Mouse (Mus musculus): ENCODE measurements at regions not wholly inside any gene's neighbourhood (a gene's known extent, or its start where the extent isn't known, plus 50 kb on each side); places are given as distances from the start of the nearest gene placed in this dataset.

DNA sequence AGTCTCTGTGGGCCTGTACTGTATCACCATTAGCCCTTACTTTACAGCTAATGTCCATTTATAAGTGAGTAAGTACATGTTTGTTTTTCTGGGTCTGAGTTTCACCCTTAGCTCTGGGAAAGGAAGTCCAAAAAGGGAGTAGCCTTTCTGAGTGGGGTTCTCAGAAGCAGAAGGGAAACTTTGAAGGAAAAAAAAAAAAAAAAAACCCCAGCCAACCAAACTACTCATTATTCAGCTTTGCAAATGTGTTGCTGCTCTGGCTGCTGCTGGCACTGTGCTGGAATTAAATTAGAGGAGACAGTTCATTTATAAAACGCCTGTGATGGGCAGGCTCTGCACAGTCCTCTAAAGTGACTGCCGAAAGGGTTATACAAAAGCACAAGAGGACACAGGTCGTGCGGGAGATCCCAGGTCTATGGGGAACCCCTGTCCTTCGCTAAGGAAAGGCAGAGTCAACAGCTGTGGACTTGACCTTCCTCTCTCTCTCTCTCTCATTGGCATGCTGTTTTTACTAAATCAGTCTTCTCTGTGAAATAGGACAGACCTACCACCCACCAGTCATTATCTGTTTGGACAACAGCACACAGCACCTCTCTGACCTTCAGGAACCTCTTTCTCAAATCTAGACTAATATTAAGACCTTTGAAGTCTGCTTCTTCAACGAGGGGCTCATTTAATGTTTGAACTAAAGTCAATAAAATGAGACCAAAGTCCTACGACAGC, 165.4 kb downstream of the Cd47 start:
- H3K27me3 ChIP-seq (ENCODE audit: control insufficient read depth, insufficient read depth, low read length) = no peaks in the 10 kb centered on the region
- no peak overlapping the region for H3K4me3 ChIP-seq (ENCODE audit: control insufficient read depth, low read depth, low read length)
- no peaks in the 10 kb centered on the region for H3K4me1 ChIP-seq (ENCODE audit: control insufficient read depth, insufficient read depth, low read length)
- no peaks in the 10 kb centered on the region for H3K36me3 ChIP-seq (ENCODE audit: control insufficient read depth, insufficient read depth, low read length)
- TF ChIP-seq CTCF (IDR thresholded peaks at IDR 0.05; ENCODE audit: control insufficient read depth, insufficient read depth, insufficient replicate concordance, low read depth, low read length) = no peak
- no peak for TF ChIP-seq POLR2A (IDR thresholded peaks at IDR 0.05; ENCODE audit: control insufficient read depth, low read depth, low read length)
- H3K27ac ChIP-seq (ENCODE audit: control insufficient read depth, insufficient read depth, low read depth, low read length) = no peak overlapping the region

DNA sequence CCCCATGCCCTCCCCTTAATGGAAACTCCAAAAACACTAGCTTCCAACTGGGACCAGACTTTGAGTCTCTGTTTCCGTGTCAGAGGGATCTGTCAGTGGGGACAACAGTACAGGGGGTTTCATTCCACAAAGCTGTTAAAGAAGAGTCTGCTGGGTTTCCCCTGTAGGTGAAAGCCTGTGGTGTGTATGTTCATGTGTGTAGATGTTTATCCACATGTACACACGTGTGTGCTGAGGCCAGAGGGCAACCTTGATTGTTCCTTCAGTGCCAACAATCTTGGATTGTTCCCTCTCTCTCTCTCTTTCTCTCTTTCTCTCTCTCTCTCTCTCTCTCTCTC, 165.9 kb downstream of the Cd47 start:
- no peaks in the 10 kb centered on the region for H3K36me3 ChIP-seq (ENCODE audit: control insufficient read depth, insufficient read depth, low read length)
- no peak overlapping the region for H3K4me3 ChIP-seq (ENCODE audit: control insufficient read depth, low read depth, low read length)
- H3K4me1 ChIP-seq (ENCODE audit: control insufficient read depth, insufficient read depth, low read length) = no peaks in the 10 kb centered on the region
- TF ChIP-seq POLR2A (IDR thresholded peaks at IDR 0.05; ENCODE audit: control insufficient read depth, low read depth, low read length) (no peak), CTCF (IDR thresholded peaks at IDR 0.05; ENCODE audit: control insufficient read depth, insufficient read depth, insufficient replicate concordance, low read depth, low read length) (no peak)
- no peaks in the 10 kb centered on the region for H3K27me3 ChIP-seq (ENCODE audit: control insufficient read depth, insufficient read depth, low read length)
- H3K27ac ChIP-seq (ENCODE audit: control insufficient read depth, insufficient read depth, low read depth, low read length) = no peak overlapping the region

DNA sequence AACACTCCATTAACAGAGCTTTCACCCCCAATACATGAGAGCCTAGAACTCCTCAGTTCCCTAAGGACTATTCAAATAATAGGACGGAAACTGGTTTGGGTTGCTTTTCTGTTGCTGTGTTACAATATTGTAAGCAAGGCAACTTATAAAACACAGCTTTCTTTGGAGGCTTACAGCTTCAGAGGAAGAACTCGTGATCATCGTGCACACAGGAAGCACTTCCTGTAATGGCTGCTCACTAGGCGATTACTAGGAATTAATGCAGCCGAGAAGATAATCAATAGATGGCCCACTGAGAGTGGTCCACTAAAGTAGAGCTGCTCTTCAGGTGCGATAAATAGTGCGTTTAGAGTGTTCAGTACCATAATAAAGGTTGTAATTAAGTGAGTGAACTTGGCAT, 166.8 kb downstream of the Cd47 start:
- no peak for TF ChIP-seq CTCF (IDR thresholded peaks at IDR 0.05; ENCODE audit: control insufficient read depth, insufficient read depth, insufficient replicate concordance, low read depth, low read length)
- no peak for TF ChIP-seq POLR2A (IDR thresholded peaks at IDR 0.05; ENCODE audit: control insufficient read depth, low read depth, low read length)
- Histone ChIP-seq H3K4me1 (ENCODE audit: control insufficient read depth, insufficient read depth, low read length) (no peaks in the 10 kb centered on the region), H3K27ac (ENCODE audit: control insufficient read depth, insufficient read depth, low read depth, low read length) (no peak overlapping the region)

DNA sequence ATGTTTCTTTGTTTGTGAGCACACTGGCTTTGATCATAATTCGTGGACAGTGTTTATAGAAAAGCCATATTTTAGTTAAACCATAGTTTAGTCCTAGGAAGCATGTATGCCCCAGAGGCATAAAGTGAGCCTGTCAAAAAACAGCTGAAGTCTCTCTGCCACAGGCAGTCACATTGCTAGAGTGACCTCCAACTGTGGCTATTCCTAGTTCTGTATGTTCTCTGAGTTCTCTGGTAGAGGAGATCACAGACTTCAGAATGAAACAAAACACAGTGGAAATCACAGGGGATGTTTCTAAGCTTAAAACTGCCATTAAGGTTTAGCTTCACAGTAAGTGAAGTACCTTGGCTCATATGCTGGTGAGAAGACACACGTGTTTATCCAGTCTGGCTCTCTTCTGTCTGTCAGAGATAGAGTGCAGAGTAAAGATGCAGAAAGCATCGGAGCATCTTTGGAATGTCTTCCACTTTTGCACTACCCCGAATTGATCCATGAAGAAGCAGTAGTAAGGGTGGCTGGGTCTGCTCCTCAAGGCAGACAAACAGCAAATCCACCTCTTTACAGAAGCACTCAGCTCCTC, 168.0 kb downstream of the Cd47 start:
- H3K27me3 ChIP-seq (ENCODE audit: control insufficient read depth, insufficient read depth, low read length) = no peaks in the 10 kb centered on the region
- no peaks in the 10 kb centered on the region for H3K36me3 ChIP-seq (ENCODE audit: control insufficient read depth, insufficient read depth, low read length)
- H3K4me3 ChIP-seq (ENCODE audit: control insufficient read depth, low read depth, low read length) = no peak overlapping the region
- TF ChIP-seq POLR2A (IDR thresholded peaks at IDR 0.05; ENCODE audit: control insufficient read depth, low read depth, low read length) = no peak
- no peak for TF ChIP-seq CTCF (IDR thresholded peaks at IDR 0.05; ENCODE audit: control insufficient read depth, insufficient read depth, insufficient replicate concordance, low read depth, low read length)
- H3K27ac ChIP-seq (ENCODE audit: control insufficient read depth, insufficient read depth, low read depth, low read length) = no peak overlapping the region
- H3K4me1 ChIP-seq (ENCODE audit: control insufficient read depth, insufficient read depth, low read length) = no peaks in the 10 kb centered on the region

More for the DNA sequence above, 166.8 kb downstream of the Cd47 start:
- H3K4me3 ChIP-seq (ENCODE audit: control insufficient read depth, low read depth, low read length) = no peak overlapping the region
- H3K27me3 ChIP-seq (ENCODE audit: control insufficient read depth, insufficient read depth, low read length) = no peaks in the 10 kb centered on the region
- H3K36me3 ChIP-seq (ENCODE audit: control insufficient read depth, insufficient read depth, low read length) = no peaks in the 10 kb centered on the region

DNA sequence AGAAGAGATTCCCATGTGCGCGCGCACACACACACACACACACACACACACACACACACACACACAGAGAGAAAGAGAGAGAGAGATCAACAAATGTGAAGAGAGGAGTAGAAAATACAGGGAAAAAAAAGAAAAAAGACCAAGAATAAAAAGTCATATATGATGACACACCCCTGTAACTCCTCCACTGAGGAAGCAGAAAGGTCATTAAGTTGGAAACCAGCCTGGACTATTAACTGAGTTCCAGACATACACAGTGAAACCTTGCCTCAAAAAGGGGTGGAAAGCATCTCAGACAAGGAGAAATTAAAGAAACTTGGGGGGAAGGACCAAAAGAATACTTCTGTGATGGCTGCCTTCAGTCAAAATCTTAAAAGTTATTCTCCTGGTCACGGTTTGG, 168.7 kb downstream of the Cd47 start:
- TF ChIP-seq POLR2A (IDR thresholded peaks at IDR 0.05; ENCODE audit: control insufficient read depth, low read depth, low read length) (no peak), CTCF (IDR thresholded peaks at IDR 0.05; ENCODE audit: control insufficient read depth, insufficient read depth, insufficient replicate concordance, low read depth, low read length) (no peak)
- Histone ChIP-seq H3K4me3 (ENCODE audit: control insufficient read depth, low read depth, low read length) (no peak overlapping the region), H3K27me3 (ENCODE audit: control insufficient read depth, insufficient read depth, low read length) (no peaks in the 10 kb centered on the region), H3K36me3 (ENCODE audit: control insufficient read depth, insufficient read depth, low read length) (no peaks in the 10 kb centered on the region), H3K27ac (ENCODE audit: control insufficient read depth, insufficient read depth, low read depth, low read length) (no peak overlapping the region), H3K4me1 (ENCODE audit: control insufficient read depth, insufficient read depth, low read length) (no peaks in the 10 kb centered on the region)

DNA sequence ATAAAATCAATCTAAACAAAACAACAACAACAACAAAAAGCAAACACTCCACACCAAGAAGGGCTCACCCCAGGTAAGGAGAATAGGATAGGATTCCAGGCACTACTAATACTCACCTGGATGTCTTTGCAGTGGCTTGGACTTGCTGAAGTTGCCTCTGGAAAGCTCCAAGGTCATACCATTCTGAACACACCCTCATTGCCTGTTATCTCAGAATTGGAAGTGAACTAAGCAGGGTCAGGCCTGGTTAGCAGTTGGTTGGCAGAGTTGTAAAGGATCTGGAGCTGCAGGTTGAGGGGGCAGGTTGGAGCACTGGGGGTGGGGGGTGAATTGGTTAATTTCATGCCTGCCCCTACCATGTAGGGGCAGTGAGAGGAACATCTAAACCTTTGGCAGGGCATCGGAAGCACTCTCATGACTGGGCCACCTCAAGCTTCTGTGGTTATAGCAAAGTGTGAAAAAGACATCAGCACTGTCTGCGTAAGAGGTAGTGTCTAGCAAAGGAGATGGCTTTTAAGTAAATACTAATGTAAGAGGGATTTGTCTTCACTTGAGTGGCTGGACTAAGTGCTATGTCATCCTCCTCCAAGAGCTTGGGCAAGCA, 169.5 kb downstream of the Cd47 start:
- TF ChIP-seq POLR2A (IDR thresholded peaks at IDR 0.05; ENCODE audit: control insufficient read depth, low read depth, low read length) (no peak), CTCF (IDR thresholded peaks at IDR 0.05; ENCODE audit: control insufficient read depth, insufficient read depth, insufficient replicate concordance, low read depth, low read length) (no peak)
- Histone ChIP-seq H3K4me1 (ENCODE audit: control insufficient read depth, insufficient read depth, low read length) (no peaks in the 10 kb centered on the region), H3K4me3 (ENCODE audit: control insufficient read depth, low read depth, low read length) (no peak overlapping the region), H3K27ac (ENCODE audit: control insufficient read depth, insufficient read depth, low read depth, low read length) (no peak overlapping the region), H3K27me3 (ENCODE audit: control insufficient read depth, insufficient read depth, low read length) (no peaks in the 10 kb centered on the region), H3K36me3 (ENCODE audit: control insufficient read depth, insufficient read depth, low read length) (no peaks in the 10 kb centered on the region)

DNA sequence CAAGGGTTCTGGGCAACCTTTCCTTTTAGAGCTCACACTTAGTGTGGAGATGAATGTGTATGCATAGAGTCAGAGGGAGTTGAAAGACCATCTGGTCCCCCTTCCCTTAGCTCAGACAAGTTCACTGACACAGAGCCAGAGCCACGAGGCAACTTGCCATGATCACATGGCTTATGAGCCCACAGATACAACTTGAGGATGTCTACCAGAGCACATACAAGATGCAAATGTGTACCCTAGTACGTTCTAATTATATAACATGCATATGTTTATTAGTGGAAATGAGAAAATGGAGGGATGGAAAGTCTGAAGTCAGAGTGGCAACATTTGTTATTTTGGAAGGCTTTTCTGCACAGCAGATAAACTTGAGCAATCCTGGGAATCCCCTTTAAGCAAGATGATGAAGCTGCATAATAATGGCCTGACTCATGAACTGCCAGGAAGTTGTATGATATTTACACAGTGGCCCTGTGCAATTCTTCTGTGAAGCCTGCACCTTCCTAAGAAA, 170.0 kb downstream of the Cd47 start:
- TF ChIP-seq POLR2A (IDR thresholded peaks at IDR 0.05; ENCODE audit: control insufficient read depth, low read depth, low read length) = no peak
- no peak for TF ChIP-seq CTCF (IDR thresholded peaks at IDR 0.05; ENCODE audit: control insufficient read depth, insufficient read depth, insufficient replicate concordance, low read depth, low read length)
- Histone ChIP-seq H3K4me1 (ENCODE audit: control insufficient read depth, insufficient read depth, low read length) (no peaks in the 10 kb centered on the region), H3K27me3 (ENCODE audit: control insufficient read depth, insufficient read depth, low read length) (no peaks in the 10 kb centered on the region), H3K4me3 (ENCODE audit: control insufficient read depth, low read depth, low read length) (no peak overlapping the region), H3K27ac (ENCODE audit: control insufficient read depth, insufficient read depth, low read depth, low read length) (no peak overlapping the region), H3K36me3 (ENCODE audit: control insufficient read depth, insufficient read depth, low read length) (no peaks in the 10 kb centered on the region)
